Mouse (Mus musculus): ENCODE measurements around the gene Epm2a. TPM values are rescaled to one million over a fixed set of nuclear protein-coding genes. Genes with fewer than 3 reads are reported as not detected.
"Not testable (repeated sequence)": the region's sequence is repeated elsewhere in the genome, so short reads cannot be mapped to it uniquely, and the experiment has no call there.

Gene Epm2a
- not detected for polyA plus RNA-seq (2017; shearing (Covaris generic))

DNA sequence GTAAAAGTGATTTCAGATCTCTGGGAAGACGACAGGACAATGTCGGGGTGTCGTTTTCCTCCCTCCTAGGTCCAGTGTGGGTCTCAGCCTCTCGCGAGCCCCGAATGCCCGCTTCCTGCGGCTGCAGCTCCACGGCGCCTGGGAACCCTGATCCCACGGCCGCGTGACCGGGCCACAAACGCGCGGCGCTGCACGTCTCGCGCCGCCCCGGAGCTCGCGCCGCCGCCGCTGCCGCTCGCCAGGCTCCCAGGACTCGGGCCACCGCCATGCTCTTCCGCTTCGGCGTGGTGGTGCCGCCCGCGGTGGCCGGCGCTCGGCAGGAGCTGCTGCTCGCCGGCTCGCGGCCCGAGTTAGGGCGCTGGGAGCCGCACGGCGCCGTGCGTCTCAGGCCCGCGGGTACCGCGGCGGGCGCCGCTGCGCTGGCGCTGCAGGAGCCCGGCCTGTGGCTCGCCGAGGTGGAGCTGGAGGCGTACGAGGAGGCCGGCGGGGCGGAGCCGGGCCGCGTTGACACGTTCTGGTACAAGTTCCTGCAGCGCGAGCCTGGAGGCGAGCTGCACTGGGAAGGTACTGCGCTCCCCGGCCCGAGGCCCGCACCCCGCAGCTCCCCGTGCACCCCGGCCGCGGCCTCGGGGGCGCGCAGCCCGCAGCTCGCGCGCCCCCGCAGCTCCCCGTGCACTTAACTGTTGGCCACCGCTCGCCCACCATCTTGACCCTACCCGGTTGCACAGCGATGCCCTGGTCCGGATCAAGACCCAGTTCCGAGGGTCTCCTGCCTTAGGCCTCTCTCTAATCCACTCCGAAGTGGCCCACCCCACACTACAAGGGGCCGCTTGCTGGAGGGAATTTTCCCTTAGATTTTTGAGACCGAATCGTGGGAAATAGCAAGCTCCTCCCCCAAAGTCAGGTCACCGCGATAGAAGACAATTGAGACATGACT is at the start of gene Epm2a:
Gene Epm2a (plus strand): TSS at position 200 of the 937 bp plus-strand sequence.
- ATAC-seq = peak; percentile 85

DNA sequence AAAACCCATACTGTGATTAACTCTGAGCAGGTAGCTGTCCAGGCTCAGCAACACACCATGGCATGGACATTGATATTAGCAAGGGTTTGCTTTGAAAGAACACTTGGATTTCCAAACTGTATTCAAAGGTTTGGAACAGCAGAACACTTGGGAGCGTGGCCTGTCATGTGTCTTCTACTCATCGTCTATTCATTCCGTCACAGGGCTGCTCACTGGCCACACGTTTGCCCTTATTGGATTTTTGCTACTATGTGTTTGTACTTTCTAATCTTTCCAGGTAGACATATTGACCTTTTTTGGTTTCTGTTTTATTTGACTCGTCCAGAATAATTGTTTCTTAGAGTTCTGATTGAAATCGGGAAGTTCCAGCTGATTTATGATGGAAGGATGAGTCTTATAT is 44.8 kb upstream of the Epm2a start:
- ATAC-seq = no peak

DNA sequence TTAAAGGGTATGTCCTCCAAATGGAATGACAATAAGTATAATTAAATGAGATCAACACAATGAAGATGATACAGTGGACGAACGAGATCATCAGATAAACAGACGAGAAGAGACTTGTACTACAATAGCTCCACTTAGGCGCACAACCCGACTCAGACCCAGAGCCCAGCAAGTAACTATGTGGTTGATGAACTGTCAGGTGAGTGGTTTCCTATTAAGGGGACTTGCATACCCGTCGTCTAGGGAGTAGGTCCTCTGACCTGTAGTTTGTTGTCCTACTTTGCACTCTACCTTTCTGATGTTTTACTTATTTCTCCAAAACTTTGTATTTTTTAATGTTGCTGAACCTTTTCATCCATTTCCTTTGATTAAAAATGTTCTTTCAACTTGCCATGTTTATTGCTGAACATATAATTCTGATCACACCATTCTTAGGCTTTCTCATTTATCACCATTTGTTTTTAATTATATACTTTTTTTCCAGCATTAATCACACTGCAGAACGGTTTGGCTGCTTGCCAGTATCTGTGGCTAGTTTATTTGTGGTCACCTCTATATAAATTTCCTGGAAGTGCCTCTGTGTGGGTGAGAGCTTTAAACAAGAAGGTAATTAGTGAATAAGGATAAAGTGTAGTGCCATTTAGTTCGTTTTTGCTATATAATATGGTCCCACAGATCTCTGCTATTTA is 37.7 kb upstream of the Epm2a start:
- ATAC-seq = no peak

DNA sequence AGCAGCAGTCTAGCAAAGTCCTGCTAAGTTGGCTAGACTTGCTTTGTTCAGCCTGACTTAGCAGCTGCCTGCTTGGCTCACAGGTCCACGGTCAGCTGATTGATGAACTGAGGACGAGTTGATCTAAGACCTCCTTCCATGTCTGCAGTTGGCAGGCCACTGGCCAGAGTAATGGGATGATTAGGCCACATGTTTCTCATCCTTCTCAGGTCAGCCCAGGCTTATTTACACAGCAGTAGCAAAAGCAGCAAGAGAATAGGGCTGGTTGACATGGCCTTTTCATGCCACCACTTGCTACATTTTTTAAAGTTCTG is 37.2 kb upstream of the Epm2a start:
- no peak for ATAC-seq

DNA sequence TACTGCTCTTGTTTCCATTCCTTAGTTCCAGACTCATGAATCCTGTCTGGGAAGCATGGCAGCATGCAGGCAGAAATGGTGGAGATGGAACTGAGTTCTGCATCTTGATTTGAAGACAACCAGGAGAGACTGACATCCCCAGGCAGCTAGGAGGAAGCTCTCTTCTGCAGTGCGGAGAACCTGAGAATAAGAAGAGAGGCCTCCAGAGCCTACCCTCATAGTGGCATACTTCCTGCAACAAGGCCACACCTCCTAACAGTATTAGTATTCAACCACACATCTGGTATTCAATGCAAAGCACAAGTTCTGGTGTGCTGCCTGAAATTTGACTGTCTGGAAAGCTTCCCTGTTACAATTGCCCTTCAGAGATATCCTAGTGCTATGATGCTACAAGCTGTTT is 33.3 kb upstream of the Epm2a start:
- ATAC-seq = no peak

DNA sequence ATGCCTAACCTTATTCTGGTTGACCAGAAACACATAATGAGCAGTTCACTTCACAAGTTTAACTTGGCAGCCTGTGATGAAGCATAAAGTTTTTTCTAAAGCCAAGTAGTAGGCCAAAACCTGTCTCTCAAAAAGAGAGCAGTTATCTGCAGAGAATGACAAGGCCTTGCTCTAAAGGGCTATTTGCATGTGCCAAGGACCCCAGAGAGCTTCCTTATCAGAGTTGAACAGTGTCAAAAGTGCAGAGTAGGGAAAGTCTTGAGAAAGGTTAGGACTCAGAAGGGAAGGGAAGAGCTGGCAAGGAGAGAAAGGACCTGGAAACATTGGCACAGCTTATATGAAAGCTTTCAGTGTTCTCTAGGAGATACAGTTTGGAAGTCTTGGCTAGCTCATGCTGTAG is 32.7 kb upstream of the Epm2a start:
- ATAC-seq = no peak

DNA sequence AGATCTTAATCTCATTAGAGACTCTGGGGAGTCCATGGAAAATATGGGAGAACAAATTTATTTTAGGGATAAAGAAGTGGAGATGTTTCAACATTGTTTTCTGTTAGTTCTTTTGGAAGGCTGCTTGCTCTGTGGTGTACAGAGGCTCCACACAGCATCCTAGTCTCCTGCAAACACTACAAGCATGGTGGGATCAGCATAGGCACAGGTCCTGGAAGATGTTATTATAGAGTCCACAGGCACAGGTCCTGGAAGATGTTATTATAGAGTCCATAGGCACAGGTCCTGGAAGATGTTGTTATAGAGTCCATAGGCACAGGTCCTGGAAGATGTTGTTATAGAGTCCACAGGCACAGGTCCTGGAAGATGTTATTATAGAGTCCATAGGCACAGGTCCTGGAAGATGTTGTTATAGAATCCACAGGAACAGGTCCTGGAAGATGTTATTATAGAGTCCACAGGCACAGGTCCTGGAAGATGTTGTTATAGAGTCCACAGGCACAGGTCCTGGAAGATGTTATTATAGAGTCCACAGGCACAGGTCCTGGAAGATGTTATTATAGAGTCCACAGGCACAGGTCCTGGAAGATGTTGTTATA is 25.2 kb upstream of the Epm2a start:
- ATAC-seq = not testable (repeated sequence)

DNA sequence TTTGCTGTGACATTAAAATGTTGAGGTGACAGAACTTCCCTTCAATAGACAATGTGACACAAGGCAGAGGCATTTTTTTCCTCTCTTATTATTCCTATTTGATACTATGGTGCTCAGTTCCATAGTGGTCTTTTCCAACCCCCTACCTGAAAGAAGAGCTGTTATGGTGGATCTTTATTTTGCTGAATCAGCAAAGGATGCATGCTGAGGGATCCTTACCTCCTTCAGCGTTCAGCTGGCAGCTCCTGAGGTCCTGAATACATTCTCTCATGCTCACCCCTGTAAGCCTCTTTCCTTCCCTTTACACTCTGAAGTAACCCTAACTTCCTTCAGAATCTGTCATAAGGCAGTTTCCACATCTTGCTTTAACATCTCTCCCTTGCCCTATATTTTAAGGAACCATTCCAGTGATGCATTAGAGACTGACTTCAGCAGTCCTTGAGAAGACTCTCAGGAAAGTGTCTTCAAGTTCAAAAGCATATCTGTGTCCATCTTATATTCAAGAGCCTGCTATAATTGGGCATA is 23.7 kb upstream of the Epm2a start:
- no peak for ATAC-seq

DNA sequence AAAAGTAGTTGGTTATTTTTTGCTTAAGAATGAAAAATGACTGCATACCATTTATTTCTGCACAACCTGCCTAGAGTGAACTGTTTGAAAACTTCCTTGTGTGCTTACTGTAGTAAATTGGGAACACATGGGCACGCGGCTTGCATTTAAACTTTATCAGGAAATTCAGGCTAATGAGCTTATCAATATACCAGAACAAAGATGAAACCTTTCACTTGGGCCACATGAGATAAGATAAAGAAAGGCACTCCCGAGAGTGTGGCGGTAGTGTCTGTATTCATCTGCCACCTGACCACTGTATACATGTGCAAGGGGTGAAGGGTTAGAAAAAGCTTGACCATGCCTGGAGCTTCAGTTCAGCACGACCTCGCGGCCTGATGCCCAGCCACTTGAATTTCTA is 20.9 kb upstream of the Epm2a start:
- ATAC-seq = no peak

DNA sequence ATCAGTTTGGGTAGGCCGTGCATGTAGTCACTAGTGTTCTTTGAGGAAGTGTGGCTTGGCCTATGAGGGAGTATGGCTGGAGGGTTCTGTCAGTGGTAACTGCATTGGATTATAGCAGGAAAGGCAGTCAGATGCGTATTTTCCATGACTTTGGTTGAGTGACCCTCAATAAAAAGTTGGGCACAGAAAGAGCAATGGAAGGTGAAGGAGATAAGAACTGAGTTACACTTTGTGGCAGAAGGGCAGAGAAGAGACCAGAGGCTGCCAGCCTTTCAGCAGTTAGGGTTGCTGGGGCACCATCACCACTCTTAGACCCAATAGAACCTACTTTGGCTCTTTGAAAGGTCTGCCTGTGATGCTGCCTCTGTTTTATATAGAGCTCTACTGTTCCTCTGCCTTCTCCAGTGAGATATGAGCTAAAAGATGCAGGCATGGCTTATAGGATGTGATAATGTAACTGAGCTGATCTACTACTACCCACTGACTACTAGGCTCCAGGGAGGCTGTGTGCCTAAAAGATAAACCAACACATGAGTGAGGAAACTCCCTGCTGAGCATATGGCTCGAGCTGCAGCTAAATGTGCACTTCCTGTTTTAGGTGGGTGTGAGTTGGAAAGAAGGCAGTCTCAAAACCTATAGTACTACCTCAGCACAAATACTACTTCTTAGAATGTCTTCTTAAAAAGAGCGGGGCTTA is 19.9 kb upstream of the Epm2a start:
- ATAC-seq = no peak

DNA sequence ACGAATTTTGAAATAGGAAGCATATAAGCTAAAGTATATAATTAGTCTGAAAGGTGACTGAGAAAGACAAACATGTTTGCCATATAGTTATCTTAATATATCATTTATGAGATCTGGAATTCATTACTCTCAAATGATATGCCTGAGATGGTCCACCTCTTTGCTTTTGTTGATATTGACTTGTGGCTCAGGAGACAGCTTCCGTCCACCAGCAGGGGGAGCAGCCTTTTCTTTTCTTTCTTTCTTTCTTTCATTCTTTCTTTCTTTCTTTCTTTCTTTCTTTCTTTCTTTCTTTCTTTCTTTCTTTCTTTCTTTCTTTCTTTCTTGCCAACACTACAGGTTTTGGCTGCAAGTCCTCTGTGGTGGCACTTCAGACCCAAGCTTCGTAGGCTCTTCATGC is 16.7 kb upstream of the Epm2a start:
- no peak for ATAC-seq

DNA sequence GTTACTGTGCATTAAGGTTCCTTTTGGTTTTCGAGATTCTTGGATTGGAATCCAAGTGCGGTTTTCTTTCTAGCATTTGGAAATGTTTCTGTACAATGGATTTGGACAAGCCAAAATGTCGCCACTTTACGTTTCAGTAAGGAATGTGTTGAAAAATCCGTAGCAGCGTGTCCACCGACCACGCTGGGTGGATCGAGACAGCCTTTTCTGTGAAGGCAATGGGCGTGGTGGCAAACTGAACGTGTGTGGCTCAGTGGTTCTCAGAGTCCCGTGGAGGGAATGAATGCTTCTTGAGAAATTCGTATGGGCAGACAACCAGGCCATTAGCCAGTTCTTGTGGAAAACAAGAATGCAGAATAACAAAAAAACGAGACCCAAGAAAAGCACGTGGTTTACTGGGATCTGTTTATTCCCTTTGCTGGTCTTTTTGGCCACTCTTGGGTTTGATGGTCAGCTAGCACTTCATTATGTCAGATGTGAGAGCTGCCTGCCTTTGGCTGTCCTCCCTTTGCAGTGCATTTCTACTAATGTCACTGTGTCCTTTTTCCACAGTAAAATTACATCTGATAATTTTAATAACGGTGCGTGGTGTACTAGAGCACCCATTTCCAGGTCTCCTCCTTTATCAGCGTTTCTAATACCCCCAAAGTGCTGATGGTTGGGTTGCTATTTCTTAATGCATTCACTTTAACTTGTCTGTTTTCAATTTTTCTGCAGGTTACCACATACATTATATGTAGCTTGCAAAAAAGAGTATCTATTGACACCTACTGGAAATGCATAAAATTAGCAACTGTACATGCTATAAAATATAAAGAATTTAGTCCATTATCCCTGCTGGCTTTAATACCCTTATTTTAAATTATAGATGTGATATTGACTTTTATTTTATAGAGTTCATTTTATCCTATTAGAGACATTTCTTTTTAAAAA is 1.6 kb downstream of the Epm2a start:
- no peak for ATAC-seq

DNA sequence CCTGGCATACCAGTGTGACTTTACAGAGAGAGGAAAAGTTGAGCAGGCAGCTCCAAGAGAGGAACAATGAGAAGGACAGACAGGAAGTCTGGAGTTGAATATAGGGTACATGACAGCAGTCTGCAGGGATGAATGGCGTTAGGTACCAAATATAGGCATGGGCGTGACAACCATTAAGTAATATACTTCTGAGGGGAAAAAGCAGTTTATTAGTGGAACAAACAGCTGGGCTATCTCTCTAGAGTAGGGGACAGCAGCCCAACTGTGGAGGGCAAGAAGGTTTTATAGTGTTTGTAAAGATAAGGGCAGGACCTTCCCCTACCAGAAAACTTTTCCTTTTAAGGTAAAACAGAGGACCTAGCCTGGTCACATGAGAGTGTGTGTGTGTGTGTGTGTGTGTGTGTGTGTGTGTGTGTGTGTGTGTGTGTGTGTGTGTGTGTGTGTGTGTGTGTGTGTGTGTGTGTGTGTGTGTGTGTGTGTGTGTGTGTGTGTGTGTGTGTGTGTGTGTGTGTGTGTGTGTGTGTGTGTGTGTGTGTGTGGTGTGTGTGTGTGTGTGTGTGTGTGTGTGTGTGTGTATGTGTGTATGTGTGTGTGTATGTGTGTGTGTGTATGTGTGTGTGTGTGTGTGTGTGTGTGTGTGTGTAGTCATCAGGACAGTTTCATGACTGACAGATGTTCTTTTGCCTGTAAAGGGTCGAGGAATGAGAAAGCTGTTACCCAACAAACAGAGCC is 7.2 kb downstream of the Epm2a start:
- ATAC-seq = not testable (repeated sequence)

DNA sequence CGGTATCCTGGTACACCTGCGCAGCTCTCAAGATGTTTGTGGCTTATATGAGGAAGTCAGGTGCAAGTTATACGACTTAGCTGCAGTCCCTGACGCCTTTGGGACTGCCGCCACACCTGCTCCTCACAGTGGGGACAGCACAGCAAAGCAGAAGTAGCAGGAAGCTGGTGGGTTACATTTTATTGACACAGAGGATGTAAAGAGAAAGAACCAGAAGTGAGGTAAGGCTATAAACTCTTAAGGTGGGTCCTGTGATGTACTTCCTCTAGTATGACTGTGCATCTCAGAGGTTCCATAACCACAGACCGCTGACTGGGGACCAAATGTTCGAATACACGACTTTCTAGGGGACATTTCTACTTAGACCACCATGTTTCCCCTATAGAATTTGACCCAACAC is 11.4 kb downstream of the Epm2a start:
- no peak for ATAC-seq

DNA sequence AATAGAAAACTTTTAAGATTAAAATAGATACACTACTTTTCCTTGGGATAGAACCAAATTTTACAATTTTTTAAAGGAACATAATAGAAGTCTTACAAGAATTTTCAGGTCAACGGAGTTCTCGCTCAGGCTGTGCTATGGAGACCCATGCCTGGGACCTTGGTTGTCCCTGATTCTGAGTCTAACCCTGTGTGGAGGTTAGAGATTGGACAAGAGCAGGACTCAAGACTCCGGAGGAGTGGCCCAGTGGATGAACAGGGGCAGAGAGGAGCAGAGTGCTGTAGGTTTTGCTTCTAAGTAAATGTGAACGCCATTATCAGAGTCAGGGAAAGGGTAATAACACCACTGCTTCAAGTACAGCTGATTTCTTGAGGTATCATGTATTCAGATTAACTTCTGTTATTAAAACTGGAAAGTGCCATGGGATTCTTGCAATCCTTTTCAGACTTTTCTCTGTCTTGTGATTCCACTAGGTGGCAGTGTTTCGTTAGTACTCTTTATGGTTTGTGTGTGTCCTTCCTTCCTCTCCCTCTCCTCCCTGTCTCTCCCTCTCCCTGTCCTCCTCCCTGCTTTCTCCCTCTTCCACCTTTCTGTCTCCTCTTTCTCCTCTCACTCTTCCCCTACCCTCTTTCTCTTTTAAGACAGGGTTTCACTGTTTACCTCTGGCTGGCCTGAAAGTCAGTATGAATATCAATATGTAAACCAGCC is 18.9 kb downstream of the Epm2a start:
- no peak for ATAC-seq

DNA sequence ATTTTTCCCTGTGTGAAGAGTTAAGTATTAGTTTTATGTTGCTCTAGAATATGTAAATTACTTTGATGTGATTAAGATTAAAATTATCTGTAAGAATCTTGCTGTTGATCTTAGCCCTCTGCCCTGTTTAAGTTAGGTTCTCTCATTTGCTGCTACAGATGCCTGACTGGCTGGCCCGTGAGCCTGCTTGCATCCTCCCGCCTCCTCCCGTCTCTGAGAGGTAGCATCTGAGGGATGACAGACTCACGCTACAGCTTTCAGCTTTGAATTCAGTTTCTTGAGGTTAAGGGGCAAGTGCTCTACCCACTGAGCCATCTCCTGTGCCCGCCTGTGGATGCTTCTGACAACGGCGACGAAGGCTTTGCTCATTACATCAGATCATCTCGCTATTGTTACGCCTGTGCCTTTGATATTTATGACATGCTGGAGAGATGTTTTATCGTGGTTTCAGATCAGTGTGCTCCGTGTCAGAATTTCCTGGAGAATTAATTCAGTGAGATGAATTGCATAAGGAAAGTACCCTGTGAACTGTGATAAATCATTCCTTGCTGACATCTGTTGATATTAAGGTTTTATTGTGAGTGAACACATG is 19.8 kb downstream of the Epm2a start:
- no peak for ATAC-seq

DNA sequence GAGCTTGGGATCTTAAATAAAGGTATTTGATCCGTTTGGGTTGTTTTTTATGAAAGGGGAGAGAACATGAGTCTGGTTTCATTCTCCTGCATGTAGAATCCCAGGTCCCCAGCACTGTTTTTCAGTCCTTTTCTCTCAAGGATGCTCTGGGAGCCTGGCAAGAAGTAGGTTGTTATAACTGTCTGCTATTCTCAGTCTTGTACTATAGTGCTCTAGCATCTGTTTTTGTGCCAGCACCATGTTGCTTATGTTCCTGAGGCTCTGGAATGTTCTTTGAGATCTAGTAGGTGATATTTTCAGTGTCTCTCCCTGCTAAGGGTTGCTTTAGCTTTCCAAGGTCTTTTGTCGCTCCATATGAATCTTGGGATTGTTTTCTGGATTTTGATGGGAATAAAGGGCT is 38.1 kb downstream of the Epm2a start:
- ATAC-seq = no peak

DNA sequence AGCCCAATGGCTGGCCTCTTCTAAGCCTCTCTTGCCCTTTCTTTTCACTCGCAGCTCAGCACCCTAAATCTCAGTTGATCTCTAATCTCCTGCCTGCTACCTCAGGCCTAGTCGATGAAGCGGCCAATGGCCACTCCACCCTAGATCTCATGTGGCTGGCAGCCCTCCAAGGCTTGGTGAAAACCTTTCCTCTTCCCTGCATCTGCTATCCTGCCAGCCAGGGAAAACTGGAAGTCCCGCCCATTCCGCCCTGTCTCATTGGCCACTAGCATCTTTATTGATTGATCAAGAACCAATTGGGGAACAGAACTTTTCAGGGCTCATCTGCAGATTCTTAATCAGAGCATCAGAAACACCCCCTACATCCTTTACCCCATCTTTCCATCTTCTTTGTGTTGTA is 67.7 kb downstream of the Epm2a start:
- no peak for ATAC-seq

DNA sequence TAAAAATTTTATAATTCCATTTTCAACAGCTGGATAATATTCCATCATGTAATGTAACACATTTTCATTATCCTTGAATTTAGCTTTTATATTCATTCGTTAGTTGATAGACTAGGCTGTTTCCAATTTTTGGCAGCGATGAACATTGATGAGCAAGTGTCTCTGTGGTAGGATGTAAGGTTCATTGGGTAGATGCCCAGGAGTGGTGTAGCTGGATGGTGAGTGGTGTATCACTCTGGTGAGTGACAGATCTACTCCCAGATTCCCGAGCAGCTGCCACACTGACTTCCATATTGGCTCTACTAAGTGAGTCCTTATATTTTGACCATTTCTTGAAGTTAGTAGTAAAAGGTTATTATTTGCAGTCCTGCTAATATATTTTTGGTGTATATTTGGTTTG is 76.9 kb downstream of the Epm2a start:
- ATAC-seq = no peak

All from CD4-positive, CD25-positive, alpha-beta regulatory T cell, adult 4 months (primary cell).